Mouse (Mus musculus) ES-E14 (cell line): ENCODE measurements around the gene Supt4a.

Experiments used
- HCFC1 ChIP-seq: IDR thresholded peaks from 2 replicates; pipeline ENCODE4 v1.6.1; 2012; ENCODE audit warnings: low read length, inconsistent platforms, borderline replicate concordance; ENCODE audit not compliant: insufficient read depth
- MAFK ChIP-seq: IDR thresholded peaks from 2 replicates; pipeline ENCODE4 v1.6.1; 2014; ENCODE audit warnings: mild to moderate bottlenecking, low read depth, low read length, inconsistent platforms; ENCODE audit not compliant: insufficient read depth
- ZC3H11A ChIP-seq: IDR thresholded peaks from 2 replicates; pipeline ENCODE4 v1.6.1; 2012; ENCODE audit warnings: low read depth, mild to moderate bottlenecking, inconsistent platforms, low read length, borderline replicate concordance

- no peak for TF ChIP-seq MAFK
- TF ChIP-seq HCFC1 = no peak
- no peak for TF ChIP-seq ZC3H11A
Observed at GRCm38 (mm10) chr11:87754603-87755002, 17.3 kb downstream of the Supt4a start.
